Mouse (Mus musculus) spleen, adult 18-20 months (tissue): ENCODE data around the gene Gpr62.

Experiments
- DNase-seq, 2 experiments: peaks; one replicate each; pipeline ENCODE4 v3.0.0; 2022; ENCODE audit warnings: mixed read lengths in 2 of 2

The Gpr62 gene

DNA sequence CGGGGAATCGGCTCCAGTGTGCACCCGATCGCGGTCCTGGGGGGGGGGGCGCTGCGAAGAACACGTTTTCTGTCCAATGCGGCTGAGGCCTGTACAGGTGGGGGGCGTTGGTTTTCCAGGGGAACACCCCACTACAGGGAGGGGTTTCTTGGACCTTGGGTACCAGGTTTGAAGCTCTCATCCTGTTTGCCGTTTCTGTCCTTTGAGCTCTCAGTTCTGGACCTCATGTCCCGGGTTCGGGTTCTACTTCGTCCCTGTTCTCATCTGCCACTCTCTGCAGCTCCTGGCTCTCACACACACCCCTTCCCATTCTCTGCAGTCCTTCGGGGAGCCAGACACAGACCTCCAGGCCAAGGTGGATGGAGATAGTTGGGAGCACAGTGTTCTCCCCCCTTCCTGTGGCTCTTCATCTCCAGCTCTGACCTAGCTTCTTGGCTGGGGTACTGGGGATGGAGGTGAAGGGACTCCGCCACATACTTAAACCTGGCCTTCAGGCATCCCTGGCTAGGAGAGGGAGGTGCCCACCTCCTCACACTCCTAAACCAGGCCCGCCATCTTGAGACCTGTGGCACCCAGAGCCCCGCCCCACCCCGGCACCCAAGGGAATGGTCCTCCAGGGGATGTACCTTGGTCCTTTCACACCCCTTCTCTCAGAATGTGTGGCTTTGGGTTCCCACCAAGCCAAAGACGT lies 11.5 kb downstream of the Gpr62 start:
- DNase-seq = no peak

DNA sequence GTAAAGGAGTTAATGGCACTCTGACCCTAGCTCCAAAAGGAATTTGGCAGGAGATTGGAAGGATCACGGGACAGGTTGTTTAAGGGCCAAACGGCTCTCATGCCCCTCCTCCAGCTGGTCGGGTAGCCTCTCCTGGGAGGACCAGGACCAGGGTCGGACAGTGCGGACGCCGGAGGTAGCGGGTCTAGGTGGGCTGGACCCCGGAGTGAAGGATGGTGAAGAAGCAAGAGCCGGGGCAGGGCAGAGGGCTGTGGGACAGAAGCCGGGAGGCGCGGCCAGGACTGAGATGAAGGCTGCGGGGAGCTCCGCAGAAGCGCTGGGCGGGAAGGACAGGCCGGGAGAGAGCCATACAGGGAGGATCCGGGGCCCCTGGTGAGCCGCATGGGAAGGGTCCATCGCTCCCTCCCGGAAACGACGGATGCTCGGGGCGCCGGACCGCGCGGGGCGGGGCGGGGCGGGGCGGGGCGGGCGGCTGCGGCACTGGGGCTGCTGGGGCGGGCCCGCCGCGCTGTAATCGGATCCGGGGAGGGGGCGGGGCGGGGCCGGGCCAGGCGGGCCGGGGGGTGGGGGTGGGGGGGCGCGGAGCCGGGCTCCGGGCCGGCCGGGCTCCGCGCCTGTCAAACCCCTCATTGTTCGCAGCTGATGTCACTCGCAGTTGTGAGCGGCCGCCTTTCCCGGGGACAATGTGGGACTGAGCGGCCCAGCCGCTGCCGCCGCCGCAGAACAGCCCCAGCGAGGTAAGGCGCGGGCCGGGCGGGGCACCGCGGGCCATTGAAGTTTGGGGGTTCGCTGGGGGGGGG lies 12.3 kb downstream of the Gpr62 start, which contains the start of gene Pcbp4:
TSS of gene Pcbp4 (plus strand) at position 21 of the 800 bp plus-strand sequence.
- DNase-seq = peak in 1 of 2 experiments; percentile 43

DNA sequence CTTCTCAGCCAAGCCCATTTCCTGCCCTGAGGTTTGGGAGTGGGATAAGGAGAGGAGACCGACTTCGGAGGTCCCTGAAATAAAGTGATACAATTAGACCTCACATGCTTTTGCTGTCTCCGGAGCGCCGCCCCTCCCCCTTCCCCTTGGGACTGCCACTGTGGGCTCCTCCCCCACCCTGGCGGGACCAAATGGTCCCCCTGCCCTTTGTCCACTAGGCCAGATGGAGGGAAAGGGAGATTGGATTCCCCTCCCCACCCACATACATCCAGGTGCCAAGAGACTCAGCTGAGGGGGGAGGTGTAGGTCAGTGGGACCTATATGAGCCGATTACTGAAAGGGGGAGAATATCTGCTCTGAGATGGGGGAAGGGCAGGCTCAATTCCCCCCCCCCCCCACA lies 12.9 kb downstream of the Gpr62 start:
- no peak for DNase-seq

DNA sequence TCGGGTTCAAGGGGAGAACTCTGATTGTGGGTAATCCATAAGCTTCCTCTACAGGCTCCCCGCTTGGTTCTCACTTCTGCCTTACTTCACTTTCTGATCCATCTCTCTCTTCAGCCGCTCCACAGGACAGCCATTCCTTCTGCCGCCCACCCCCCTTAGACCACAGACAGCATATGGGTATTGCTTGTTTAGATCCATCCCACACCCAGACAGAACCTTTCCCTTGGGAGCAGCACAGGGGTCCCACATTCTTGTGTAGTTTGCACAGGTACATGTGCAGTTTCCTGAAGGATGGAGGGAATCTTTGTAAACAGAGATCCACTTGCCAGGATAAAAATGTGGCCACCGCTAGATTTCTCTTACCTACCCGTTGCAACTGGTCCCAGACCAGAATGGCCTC lies 13.4 kb downstream of the Gpr62 start:
- no peak for DNase-seq

DNA sequence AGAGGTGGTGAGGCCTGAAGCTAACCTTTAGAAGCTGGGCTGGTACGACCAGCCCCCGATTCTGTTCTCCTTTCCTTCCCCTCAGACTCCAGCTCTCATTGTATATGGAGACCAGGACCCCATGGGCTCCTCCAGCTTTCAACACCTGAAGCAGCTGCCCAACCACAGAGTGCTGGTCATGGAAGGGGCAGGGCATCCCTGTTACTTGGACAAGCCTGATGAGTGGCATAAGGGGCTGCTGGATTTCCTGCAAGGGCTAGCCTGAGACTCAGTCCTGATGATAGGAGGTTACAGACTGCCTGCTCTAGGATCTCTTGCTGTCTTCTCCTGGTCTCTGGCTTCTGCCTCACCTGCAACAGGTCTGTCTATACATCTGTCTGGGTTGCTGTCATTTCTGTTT lies 13.8 kb downstream of the Gpr62 start:
- DNase-seq = no peak

DNA sequence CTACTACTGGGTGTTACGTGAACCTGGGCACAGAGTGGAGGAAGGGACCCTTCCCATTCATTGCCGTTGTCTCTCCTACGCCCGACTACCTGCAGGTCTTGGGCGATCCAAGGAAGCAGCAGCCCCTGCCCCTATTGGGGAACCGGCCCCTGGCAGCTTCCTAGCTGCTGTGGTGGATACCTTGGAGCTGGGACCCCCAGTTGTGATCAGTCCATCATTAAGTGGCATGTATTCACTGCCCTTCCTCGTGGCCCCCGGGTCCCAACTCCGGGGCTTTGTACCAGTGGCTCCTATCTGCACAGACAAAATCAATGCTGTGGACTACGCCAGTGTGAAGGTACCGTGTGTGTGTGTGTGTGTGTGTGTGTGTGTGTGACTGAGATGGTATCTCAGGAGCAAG lies 14.4 kb downstream of the Gpr62 start:
- no peak for DNase-seq

DNA sequence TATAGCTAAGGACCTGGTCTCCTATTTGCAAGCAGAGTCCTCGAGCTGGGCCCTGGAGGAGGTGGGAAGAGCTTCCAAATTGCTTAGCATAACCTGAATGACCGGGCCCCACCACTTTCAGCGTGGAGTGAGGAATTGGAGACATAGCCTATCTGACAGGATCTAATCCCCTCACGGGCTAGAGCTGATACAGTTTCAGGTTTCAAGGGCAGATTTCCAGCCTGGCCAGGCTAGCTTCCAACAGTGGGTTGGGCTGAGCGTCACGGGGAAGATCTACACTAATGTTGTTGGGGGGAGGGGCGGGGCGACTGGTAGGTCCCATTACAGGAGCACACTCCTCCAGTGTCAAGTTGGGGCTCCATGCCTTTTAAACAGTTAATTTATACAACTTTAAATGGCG lies 15.1 kb downstream of the Gpr62 start:
- no peak for DNase-seq

DNA sequence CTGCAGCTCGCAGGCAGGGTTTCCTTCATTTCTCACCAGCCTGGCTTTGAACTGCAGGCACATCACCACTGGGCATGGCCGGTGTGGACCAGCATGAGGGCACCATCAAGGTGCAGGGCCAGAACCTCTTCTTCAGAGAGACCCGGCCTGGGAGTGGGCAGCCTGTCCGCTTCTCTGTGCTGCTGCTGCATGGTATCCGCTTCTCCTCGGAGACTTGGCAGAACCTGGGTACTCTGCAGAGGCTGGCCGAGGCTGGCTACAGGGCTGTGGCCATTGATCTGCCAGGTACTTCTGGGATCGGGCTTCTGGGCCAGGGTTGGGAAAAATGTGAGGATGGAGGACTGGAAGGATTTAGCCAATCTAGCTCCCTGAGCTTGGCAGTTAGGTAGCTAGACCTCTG lies 15.8 kb downstream of the Gpr62 start:
- no peak for DNase-seq

DNA sequence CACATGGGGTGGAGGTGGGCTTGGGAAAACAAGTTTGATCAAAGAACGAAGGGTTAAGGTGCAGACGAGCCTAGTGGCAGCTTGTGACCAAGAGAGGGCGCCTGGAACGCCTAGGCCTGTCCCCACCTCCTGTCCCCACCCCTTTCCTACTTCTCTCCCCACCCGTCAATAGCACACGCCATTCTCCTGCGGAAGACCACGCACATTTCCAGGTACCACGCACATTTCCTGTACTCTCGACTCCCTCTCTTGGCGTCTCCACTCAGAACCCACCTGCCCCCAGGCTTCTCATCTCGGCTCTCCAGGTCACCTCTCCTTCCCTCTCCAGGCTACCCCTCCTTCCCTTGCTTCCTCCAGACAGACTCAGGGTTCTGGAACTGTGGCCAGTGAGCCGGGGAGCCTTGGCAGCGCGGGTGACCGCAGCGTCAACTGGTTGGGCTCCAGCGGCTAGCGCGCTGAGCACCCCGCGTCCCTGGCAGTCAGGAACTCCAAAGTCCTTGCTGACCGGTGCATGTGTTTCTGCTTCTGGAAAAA lies 17.2 kb downstream of the Gpr62 start:
- DNase-seq = peak; percentile 48 to 66

DNA sequence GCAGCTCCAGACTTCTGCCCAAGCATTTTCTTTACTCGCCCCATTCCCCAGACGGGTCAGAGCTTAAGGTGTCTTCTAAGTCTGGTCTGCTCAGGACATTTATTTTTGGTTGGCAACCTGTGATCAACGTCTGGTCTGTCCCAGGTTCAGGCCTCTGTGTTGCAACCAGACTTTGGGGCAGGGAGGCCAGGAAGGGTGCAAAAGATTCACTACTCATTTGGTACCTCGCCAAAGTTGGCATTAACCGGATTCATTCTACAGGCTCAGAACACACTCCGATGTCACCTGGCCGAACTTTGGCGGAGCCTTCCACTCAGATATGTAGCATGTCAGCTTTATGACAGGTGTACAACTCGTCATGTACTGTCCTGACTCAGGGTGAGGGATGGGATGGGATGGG lies 17.8 kb downstream of the Gpr62 start:
- DNase-seq = no peak

DNA sequence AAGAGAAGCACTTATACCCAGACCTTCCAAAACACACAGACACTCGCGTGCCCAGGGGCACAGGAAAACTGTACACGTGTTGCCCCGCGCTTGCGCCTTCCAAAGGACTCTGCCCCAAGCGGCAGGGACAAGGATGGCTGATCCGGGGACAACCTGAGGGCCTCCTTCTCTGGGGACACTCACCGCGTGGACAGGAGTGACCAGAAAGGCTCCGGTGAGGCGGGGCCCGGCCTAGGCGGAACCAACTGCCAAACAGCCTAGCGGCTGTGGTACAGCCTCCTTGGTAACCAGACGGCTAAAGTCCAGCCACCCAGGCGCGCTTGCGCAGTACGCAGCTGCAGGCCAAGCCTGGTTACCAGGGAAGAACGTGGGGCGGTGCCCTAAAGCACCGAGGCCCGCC lies 18.4 kb downstream of the Gpr62 start, which contains the start of the genes Abhd14b and Abhd14a:
TSS of gene Abhd14b (plus strand) at position 112 of the 400 bp plus-strand sequence.
TSS of gene Abhd14a (minus strand) at position 331 of the 400 bp plus-strand sequence.
- DNase-seq = peak; percentile 82 to 85

DNA sequence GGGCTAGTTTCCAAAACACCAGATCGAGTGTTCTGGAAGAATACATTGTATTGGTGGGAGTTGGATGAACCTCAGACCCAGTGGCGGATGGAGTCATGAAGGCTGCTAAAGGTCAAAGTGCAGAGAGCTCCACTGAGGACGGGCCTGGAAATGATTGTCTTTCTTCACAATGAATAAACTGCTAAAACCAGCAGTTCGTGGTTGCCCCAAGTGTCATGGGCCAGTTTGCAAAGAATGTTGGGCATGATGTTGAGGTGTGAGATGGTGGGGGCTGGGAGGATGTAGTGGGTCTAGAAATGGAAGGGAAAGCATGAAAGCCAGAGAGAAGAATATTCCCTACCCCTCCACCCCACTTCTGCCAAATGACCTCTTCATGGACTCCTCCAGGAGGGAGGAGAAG lies 20.9 kb downstream of the Gpr62 start:
- DNase-seq = no peak

DNA sequence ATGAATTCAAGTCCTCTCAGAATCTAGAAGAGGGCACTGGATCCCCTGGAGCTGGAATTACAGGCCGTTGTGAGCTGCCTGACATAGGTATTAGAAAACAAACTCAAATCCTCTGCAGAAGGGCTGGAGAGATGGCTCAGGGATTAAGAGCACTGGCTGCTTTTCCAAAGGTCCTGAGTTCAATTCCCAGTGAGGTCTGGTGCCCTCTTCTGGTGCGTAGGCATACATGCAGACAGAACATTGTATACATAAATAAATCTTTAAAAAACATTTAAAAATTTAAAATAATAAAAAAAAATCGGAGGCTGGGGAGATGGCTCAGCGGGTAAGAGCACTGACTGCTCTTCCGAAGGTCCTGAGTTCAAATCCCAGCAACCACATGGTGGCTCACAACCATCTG lies 23.1 kb downstream of the Gpr62 start:
- DNase-seq = no peak

DNA sequence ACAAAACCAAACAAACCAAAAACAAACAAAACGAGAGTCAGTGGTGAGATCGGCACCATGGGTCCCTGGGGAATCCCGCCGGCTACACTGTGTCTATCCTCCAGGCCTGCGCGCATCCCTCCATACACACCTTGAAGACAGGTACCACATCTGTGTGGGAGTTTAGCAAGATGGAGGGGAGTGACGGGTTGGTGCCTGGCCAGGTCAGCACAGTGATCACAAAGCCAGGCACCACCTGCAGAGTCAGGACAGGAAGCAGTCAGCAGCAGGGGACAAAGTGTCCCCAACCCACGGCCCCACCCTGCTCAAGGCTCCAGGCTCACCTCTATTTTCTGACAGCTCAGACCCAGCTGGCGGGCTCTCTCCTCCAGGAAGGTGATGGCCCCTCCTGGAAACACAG lies 29.2 kb downstream of the Gpr62 start:
- DNase-seq = no peak

DNA sequence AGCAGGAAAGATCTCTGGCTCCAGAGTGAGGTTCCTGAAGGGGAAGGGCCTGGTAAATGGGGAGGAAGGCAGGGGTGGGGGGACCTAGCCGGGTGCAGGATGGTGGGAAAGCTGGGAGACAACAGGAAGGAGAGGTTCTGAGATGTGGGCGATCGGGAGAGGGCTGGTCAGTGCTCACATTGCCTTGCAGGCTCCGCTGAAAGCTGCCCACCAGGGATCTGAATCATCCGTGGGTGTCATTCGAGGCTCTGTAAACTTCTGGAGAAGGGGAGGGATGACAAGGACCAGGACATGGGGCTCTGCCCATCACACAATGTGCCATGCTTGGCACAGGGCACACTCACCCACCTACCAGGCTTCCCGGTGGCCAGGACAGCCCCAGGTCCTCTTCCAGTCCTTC lies 32.3 kb downstream of the Gpr62 start:
- DNase-seq = no peak

DNA sequence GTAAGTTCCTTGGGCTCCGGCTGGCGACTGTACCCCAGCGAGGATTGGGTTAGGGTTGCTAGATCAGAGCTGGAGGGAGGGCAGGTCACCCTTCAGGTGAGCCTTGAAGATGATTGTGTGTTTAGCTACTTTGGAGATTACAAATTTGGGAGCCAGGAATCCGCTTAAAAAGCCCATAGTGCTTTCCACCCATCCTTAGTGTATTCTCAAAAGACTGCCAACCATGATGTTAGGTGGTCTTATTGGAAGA lies 35.8 kb downstream of the Gpr62 start:
- no peak for DNase-seq

DNA sequence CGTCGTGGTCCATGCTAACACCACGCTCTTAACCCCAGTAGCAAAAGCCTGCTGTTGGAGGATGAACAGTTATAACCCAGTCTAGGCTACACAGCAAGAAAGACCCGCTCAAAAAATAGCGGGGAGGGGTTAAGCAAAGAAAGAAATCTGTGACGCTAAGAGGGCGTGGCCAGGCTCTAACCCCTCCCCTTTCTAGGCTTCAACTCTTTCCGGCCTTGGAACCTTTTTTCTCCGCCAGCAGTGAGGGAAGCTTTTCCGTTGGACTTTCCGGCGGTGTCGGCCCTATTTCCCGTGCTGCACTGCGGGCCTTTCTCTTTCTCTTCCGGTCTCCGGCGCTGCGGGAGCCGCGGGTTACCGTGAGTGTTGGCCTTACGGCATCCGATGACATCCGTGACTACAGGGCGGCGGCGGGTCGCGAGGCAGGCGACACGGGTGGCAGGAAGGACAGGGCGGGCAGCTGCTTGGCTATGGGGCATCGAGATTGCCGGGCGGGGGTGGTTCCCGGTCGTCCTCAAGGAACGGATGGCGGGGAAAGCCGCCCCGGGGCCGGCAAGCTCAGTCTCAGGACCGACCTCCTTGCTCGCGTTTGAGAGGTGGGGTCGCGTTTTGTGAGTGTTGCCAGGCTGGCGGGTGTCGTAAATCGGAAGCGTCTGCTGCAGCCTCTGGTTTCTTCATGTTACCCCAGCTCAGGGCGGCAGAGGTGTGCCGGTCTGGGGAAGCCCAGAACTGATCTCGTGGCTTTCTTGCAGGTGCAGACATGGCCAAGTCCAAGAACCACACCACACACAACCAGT lies 36.3 kb downstream of the Gpr62 start, which contains the start of gene Rpl29:
TSS of gene Rpl29 (plus strand) at position 234 of the 794 bp plus-strand sequence.
- peak; percentile 87 to 94 for DNase-seq

DNA sequence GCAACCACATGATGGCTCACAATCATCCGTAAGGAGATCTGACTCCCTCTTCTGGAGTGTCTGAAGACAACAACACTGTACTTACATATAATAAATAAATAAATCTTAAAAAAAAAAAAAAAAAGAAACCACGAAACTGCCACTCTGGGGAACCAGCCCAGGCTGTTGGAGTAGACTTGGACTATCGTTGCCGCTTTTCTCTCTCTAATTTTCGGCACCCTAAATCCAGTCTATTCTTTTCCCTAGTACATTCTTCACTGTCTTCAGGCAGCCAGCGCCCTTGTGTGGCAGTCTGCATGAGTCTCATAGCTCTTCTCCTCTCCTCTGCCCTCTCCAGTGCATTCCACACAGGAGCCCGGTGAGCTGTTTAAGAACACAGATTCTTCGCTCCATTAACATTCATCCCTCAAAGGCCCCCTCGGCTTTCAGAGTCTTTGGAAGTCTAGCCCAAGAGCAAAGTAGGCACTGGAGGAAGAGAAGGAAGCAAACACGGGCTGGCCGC lies 37.0 kb downstream of the Gpr62 start:
- no peak for DNase-seq

DNA sequence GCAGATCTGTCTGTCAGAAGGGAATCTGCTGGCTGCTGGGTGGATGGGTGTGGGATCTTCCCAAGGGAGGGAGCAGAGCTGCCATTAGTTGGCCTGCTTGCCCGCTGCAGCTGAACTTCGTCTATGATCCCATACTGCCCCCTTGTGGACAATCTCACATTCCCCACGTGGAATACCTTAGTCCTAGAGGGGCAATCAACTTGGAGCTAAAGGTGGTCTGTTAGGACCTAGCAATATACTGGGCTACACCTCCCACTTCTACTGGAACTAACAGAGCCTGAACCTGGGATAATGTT lies 43.9 kb downstream of the Gpr62 start:
- peak; percentile 55 to 77 for DNase-seq

DNA sequence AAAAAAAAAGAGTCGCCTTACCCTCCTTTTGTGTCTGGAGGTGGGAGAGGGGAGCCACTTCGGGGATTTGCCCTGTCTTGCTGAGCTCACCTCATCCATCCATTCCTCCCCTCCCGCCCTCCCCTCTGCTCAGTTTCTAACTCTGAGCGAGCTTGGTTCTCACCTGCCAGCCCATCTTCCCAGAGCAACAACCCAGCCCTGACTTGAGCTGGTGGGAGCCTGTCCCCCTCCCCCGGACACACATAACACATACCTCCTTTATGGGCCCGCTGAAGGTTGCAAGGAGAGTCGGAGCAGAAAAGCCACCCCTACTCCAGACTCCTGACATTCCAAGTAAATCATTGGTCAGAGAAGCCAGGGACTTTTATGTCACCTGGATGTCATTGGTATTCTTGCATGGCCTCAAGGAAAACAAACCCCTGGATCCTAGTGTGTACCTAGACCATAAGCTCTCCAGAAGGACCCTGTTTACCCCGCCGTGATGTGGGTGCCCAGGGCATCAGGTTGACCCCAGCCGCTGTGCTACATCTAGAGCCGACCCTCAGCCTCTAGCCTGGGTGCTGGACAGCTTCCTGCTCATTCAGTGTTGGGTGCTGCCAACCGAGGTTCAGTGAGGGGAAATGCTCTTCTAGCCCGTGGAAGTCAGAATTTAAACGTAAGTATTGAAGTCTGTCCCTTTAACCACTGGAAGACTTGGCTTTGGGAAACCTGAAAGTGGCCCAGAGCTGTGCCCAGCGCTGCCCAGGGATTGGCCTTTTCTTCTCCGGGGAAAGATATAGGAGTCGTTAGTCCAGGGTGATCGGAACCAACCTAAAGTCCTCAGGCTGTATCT lies 44.5 kb downstream of the Gpr62 start:
- DNase-seq = no peak

DNA sequence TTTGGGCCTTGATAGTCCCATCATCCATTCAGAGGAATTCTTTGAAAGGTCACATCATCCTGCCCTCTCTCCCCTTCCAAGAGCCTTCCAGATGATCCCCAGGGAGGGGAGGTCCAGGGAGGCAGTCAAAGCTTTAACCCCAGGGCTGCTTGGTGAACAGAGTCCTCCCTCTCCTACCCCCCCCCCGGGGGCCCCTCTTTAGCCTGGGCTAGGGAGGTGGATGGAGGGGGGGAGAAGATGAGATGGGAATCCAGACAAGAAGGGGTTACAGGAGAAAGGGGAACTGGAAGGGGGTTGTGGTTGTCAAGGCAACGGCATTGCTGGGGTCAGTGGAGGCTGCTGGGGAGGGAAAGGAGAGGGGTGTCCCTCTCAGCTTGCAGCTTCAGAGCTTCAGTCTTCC lies 45.1 kb downstream of the Gpr62 start:
- no peak for DNase-seq
